Mouse (Mus musculus) MEL (cell line): ENCODE measurements around the gene Mtf2. TPM values are rescaled to one million over a fixed set of nuclear protein-coding genes. Genes with fewer than 3 reads are reported as not detected.

Source experiments
- DNase-seq: peaks from one replicate; pipeline ENCODE4 v3.0.0; 2011; ENCODE audit warnings: low read depth, low spot score
- H3K27ac ChIP-seq: 2 replicates; pipeline ENCODE4 v1.5.1; 2012; ENCODE audit warnings: low read depth, mild to moderate bottlenecking, control low read depth, low read length, moderate library complexity; ENCODE audit not compliant: control insufficient read depth
- H3K27me3 ChIP-seq, 2 experiments: fragments of 150-350 bp in 1 of 2; sonication (generic) in 1 of 2; 2 replicates each; pipeline ENCODE4 v1.6.1; 2012; ENCODE audit warnings: low read length in 2 of 2, mild to moderate bottlenecking in 2 of 2, improper control_type of control experiment in 1 of 2, moderate library complexity in 1 of 2; ENCODE audit not compliant: insufficient read depth in 2 of 2, control insufficient read depth in 1 of 2
- H3K36me3 ChIP-seq, 2 experiments: 2 replicates each; pipeline ENCODE4 v1.6.1; 2012 to 2014; ENCODE audit warnings: low read length in 2 of 2, improper control_type of control experiment in 1 of 2, inconsistent platforms in 1 of 2, mild to moderate bottlenecking in 1 of 2; ENCODE audit not compliant: insufficient read depth in 2 of 2, control insufficient read depth in 1 of 2
- H3K4me1 ChIP-seq, 2 experiments: fragments of 150-350 bp in 1 of 2; sonication (generic) in 1 of 2; 2 replicates each; pipeline ENCODE4 v1.6.1; 2012; ENCODE audit warnings: low read length in 2 of 2, improper control_type of control experiment in 1 of 2, mild to moderate bottlenecking in 1 of 2; ENCODE audit not compliant: insufficient read depth in 2 of 2, control insufficient read depth in 1 of 2
- H3K4me3 ChIP-seq, 2 experiments: fragments of 150-350 bp in 1 of 2; sonication (generic) in 1 of 2; 2 replicates each; pipeline ENCODE4 v1.5.1; 2012; ENCODE audit warnings: low read depth in 2 of 2, low read length in 2 of 2, mild to moderate bottlenecking in 2 of 2, moderate library complexity in 2 of 2, control low read depth in 1 of 2, improper control_type of control experiment in 1 of 2; ENCODE audit not compliant: control insufficient read depth in 1 of 2, insufficient read depth in 1 of 2
- H3K79me2 ChIP-seq: 2 replicates; pipeline ENCODE4 v1.6.1; 2012; ENCODE audit warnings: mild to moderate bottlenecking, low read length, moderate library complexity; ENCODE audit not compliant: control insufficient read depth, poor library complexity, insufficient read depth
- H3K9ac ChIP-seq: 2 replicates; pipeline ENCODE4 v1.6.1; 2012; ENCODE audit warnings: low read depth, mild to moderate bottlenecking, control low read depth, low read length, moderate library complexity; ENCODE audit not compliant: control insufficient read depth, poor library complexity, severe bottlenecking
- H3K9me3 ChIP-seq: fragments of 150-350 bp; sonication (generic); replicated peaks from 2 replicates; pipeline ENCODE4 v1.6.1; 2012; ENCODE audit warnings: mild to moderate bottlenecking, low read length, improper control_type of control experiment, moderate library complexity; ENCODE audit not compliant: insufficient read depth
- CTCF ChIP-seq, 3 experiments: IDR thresholded peaks in 2 of 3; conservative IDR thresholded peaks in 1 of 3; 2 replicates each; pipeline ENCODE4 v1.5.1; 2011 to 2012; ENCODE audit warnings: low read length in 3 of 3, low read depth in 2 of 3, mild to moderate bottlenecking in 2 of 3, improper control_type of control experiment in 1 of 3, inconsistent platforms in 1 of 3, mixed read lengths in 1 of 3, moderate library complexity in 1 of 3; ENCODE audit not compliant: control insufficient read depth in 1 of 3, insufficient read depth in 1 of 3, poor library complexity in 1 of 3, severe bottlenecking in 1 of 3
- E2F4 ChIP-seq: IDR thresholded peaks from 2 replicates; pipeline ENCODE4 v1.6.1; 2011; ENCODE audit warnings: low read depth, low read length, improper control_type of control experiment, borderline replicate concordance
- GATA1 ChIP-seq: IDR thresholded peaks from 2 replicates; pipeline ENCODE4 v1.6.1; 2011; ENCODE audit warnings: low read depth, low read length, improper control_type of control experiment
- HCFC1 ChIP-seq: IDR thresholded peaks from 2 replicates; pipeline ENCODE4 v1.6.1; 2012; ENCODE audit warnings: low read depth, mild to moderate bottlenecking, inconsistent platforms, low read length, improper control_type of control experiment, moderate library complexity
- JUND ChIP-seq: IDR thresholded peaks from 2 replicates; pipeline ENCODE4 v1.6.1; 2011; ENCODE audit warnings: low read depth, mild to moderate bottlenecking, improper control_type of control experiment, low read length
- MAFK ChIP-seq: IDR thresholded peaks from 2 replicates; pipeline ENCODE4 v1.6.1; 2011; ENCODE audit warnings: low read depth, mild to moderate bottlenecking, low read length, improper control_type of control experiment, borderline replicate concordance
- MAX ChIP-seq: IDR thresholded peaks from 2 replicates; pipeline ENCODE4 v1.6.1; 2011; ENCODE audit warnings: low read length, improper control_type of control experiment
- MAZ ChIP-seq: IDR thresholded peaks from 2 replicates; pipeline ENCODE4 v1.6.1; 2012; ENCODE audit warnings: low read depth, mild to moderate bottlenecking, inconsistent platforms, low read length, improper control_type of control experiment
- MXI1 ChIP-seq: IDR thresholded peaks from 2 replicates; pipeline ENCODE4 v1.6.1; 2011; ENCODE audit warnings: mild to moderate bottlenecking, low read depth, low read length, improper control_type of control experiment
- NELFE ChIP-seq: IDR thresholded peaks from 2 replicates; pipeline ENCODE4 v1.6.1; 2011; ENCODE audit warnings: low read depth, low read length, improper control_type of control experiment
- NRF1 ChIP-seq: IDR thresholded peaks from 2 replicates; pipeline ENCODE4 v1.6.1; 2014; ENCODE audit warnings: low read depth, mild to moderate bottlenecking, inconsistent platforms, low read length, improper control_type of control experiment, moderate library complexity; ENCODE audit not compliant: poor library complexity, insufficient read depth, severe bottlenecking
- RCOR1 ChIP-seq: IDR thresholded peaks from 2 replicates; pipeline ENCODE4 v1.6.1; 2012; ENCODE audit warnings: low read depth, mild to moderate bottlenecking, inconsistent platforms, low read length, improper control_type of control experiment
- SIN3A ChIP-seq: IDR thresholded peaks from 2 replicates; pipeline ENCODE4 v1.6.1; 2012; ENCODE audit warnings: low read length, improper control_type of control experiment, inconsistent platforms
- TBP ChIP-seq: IDR thresholded peaks from 2 replicates; pipeline ENCODE4 v1.8.0; 2011; ENCODE audit warnings: low read depth, low read length, improper control_type of control experiment
- TCF12 ChIP-seq: IDR thresholded peaks from 2 replicates; pipeline ENCODE4 v1.6.1; 2014; ENCODE audit warnings: low read depth, mild to moderate bottlenecking, inconsistent platforms, low read length, improper control_type of control experiment, moderate library complexity
- UBTF ChIP-seq: IDR thresholded peaks from 2 replicates; pipeline ENCODE4 v1.6.1; 2012; ENCODE audit warnings: low read depth, mild to moderate bottlenecking, inconsistent platforms, low read length, improper control_type of control experiment, moderate library complexity, borderline replicate concordance; ENCODE audit not compliant: insufficient read depth
- USF1 ChIP-seq: IDR thresholded peaks from 2 replicates; pipeline ENCODE4 v1.6.1; 2014; ENCODE audit warnings: low read depth, mild to moderate bottlenecking, inconsistent platforms, low read length, improper control_type of control experiment, moderate library complexity
- ZC3H11A ChIP-seq: IDR thresholded peaks from 2 replicates; pipeline ENCODE4 v1.6.1; 2012; ENCODE audit warnings: low read depth, mild to moderate bottlenecking, inconsistent platforms, low read length, improper control_type of control experiment
- ZKSCAN1 ChIP-seq: IDR thresholded peaks from 2 replicates; pipeline ENCODE4 v1.6.1; 2012; ENCODE audit warnings: low read depth, mild to moderate bottlenecking, inconsistent platforms, low read length, improper control_type of control experiment, moderate library complexity
- ZMIZ1 ChIP-seq: IDR thresholded peaks from 2 replicates; pipeline ENCODE4 v1.6.1; 2012; ENCODE audit warnings: low read depth, mild to moderate bottlenecking, inconsistent platforms, low read length, improper control_type of control experiment, moderate library complexity
- polyA plus RNA-seq, 2 experiments: library from polyadenylated mRNA; stranded (reverse) in 1 of 2; unstranded in 1 of 2; fragments of >175 nt in 1 of 2; fragments of >200 nt in 1 of 2; gene quantifications; 2 replicates each; pipeline versions ENCODE4 v1.2.1 to v1.2.4; 2012; ENCODE audit warnings: low replicate concordance in 2 of 2, low read depth in 1 of 2; ENCODE audit not compliant: insufficient read length in 2 of 2, insufficient read depth in 1 of 2, missing spikeins in 1 of 2
- total RNA-seq: library from RNA; depleted of rRNA; stranded (reverse); fragments of 300-350 nt; gene quantifications from 2 replicates; pipeline ENCODE4 v1.2.3, GENCODE M21; 2012

The Mtf2 gene
- total and polyA plus RNA-seq, 3 experiments = 69.9 to 263 (median 99.7) TPM

GRCm38 (mm10) chr5:108097676-108098075 lies 32.2 kb downstream of the Mtf2 start:
- TF ChIP-seq USF1 = no peak
- TF ChIP-seq, all 39 proteins: peak for 0
- Histone ChIP-seq H3K4me1 (peaks cover 0 to 4% of the 10 kb centered on the region in 2 experiments; a peak in 1 of 4 replicates), H3K4me3 (no peak overlapping the region), H3K9ac (no peak overlapping the region), H3K9me3 (no peaks in the 10 kb centered on the region), H3K36me3 (peaks cover 8 to 48% of the 10 kb centered on the region in 2 experiments), H3K79me2 (no peaks in the 10 kb centered on the region; the same call in 1 of the 2 replicates), H3K27me3 (no peaks in the 10 kb centered on the region), H3K27ac (no peak overlapping the region)
- DNase-seq = no peak

DNA sequence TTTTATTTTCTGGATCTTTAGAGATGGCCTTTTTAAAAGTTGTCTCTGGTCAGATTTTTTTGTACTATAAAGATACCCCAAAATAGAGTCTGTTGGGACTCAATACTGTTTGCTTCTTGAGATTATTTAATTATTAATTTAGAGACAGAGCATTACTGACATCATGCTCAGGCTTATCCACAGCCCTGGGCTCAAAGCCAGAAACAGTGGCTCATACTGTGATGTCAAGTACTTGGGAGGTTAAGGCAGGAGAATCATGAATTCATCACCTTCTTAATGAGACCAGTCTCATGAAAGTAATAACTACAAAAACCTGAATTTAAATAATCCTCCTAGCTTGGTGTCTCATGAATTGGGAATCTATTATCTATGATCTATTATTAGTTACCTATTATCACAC lies 34.7 kb downstream of the Mtf2 start:
- no peaks in the 10 kb centered on the region for H3K9me3 ChIP-seq
- H3K27ac ChIP-seq = no peak overlapping the region
- DNase-seq = peak; percentile 57
- no peak overlapping the region for H3K9ac ChIP-seq
- no peaks in the 10 kb centered on the region for H3K27me3 ChIP-seq
- peaks cover 0 to 4% of the 10 kb centered on the region in 2 experiments; a peak in 1 of 4 replicates for H3K4me1 ChIP-seq
- H3K4me3 ChIP-seq = no peak overlapping the region
- peaks cover 6 to 37% of the 10 kb centered on the region in 2 experiments for H3K36me3 ChIP-seq
- TF ChIP-seq NELFE = no peak
- TF ChIP-seq SIN3A = no peak
- TF ChIP-seq MAZ = no peak
- TF ChIP-seq ZKSCAN1 = no peak
- no peak for TF ChIP-seq MAX
- H3K79me2 ChIP-seq = no peaks in the 10 kb centered on the region

DNA sequence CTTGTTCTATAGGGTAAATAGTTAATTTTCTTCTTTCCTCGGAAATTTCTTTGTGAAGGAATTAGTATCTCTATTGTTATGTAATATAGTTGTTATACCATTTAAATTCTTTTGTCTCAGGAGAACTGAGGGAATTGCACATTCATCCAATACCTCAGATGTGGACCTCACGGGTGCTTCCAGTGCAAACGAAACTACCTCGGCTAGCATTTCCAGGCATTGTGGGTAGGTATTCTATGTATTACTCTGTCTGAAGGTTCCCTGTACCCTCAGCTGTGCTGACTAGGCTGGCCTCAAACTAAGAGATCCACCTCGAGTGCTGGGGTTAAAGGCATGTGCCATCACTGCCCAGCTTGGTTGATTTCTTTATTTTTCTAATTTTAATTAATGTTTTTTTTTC lies 38.8 kb downstream of the Mtf2 start:
- Histone ChIP-seq H3K4me3 (no peak overlapping the region), H3K9me3 (no peaks in the 10 kb centered on the region), H3K27me3 (no peaks in the 10 kb centered on the region), H3K4me1 (no peaks in the 10 kb centered on the region), H3K27ac (no peak overlapping the region), H3K79me2 (no peaks in the 10 kb centered on the region)
- TF ChIP-seq ZC3H11A (no peak), MXI1 (no peak)
- TF ChIP-seq, all 39 proteins: peak for 0
- no peak for DNase-seq
- H3K36me3 ChIP-seq = peaks cover 4 to 36% of the 10 kb centered on the region in 2 experiments; a peak in 3 of 4 replicates
- H3K9ac ChIP-seq = no peak overlapping the region

GRCm38 (mm10) chr5:108109346-108109745 lies 43.9 kb downstream of the Mtf2 start:
- no peaks in the 10 kb centered on the region for H3K27me3 ChIP-seq
- H3K79me2 ChIP-seq = no peaks in the 10 kb centered on the region
- H3K4me3 ChIP-seq = no peak overlapping the region
- no peak for DNase-seq
- H3K4me1 ChIP-seq = no peaks in the 10 kb centered on the region
- peaks cover 0 to 18% of the 10 kb centered on the region in 2 experiments; a peak in 2 of 4 replicates for H3K36me3 ChIP-seq
- no peak overlapping the region for H3K27ac ChIP-seq
- H3K9ac ChIP-seq = no peak overlapping the region
- no peaks in the 10 kb centered on the region for H3K9me3 ChIP-seq
- TF ChIP-seq MAFK (no peak), CTCF (IDR thresholded peaks at IDR 0.05 in 2 of 3, conservative IDR thresholded peaks at IDR 0.05 in 1 of 3; ENCODE audit: control insufficient read depth in 1 of 3, insufficient read depth in 1 of 3, low read depth in 2 of 3, low read length in 3 of 3, poor library complexity in 1 of 3, severe bottlenecking in 1 of 3) (no peak), TCF12 (no peak), TBP (no peak), HCFC1 (no peak), ZMIZ1 (no peak), MAZ (no peak), MAX (no peak), NELFE (no peak), RCOR1 (no peak), ZKSCAN1 (no peak), NRF1 (no peak), E2F4 (no peak), JUND (no peak), UBTF (no peak), GATA1 (no peak)
